Mouse (Mus musculus): ENCODE data around the gene Spn.

DNA sequence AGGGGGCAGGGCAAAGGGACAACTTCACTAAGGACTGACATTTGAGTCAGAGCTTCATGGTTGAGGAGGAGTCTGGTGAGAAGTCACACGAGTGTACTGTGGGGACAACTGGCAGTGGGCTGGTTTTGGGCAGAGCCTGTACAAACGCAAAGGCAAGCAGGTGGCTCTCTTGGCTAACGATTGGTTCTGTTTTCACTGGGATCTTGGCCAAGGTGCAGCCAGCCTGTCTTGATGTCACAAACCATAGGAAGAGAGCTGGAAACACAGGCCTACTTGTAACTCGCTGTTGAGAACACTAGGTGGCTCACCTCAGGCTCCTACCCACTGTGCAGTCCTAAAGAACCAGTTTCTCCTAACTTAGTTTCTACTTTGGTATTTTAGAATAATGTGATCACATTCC lies 8.0 kb downstream of the Spn start:
- TF ChIP-seq POLR2A (IDR thresholded peaks at IDR 0.05; ENCODE audit: borderline replicate concordance, extremely low read depth, low read depth, low read length) (no peak), CTCF (IDR thresholded peaks at IDR 0.05; ENCODE audit: insufficient read depth, low read length) (peak; percentile 39; the same call in 1 of the 2 replicates)
